Mouse (Mus musculus) neural tube, embryonic 15.5 days (tissue): ENCODE measurements around the gene Dll3. TPM values are rescaled to one million over a fixed set of nuclear protein-coding genes. Genes with fewer than 3 reads are reported as not detected.
"Not testable (repeated sequence)": the region's sequence is repeated elsewhere in the genome, so short reads cannot be mapped to it uniquely, and the experiment has no call there.

Experiments used
- ATAC-seq: fragments of 200-750 bp; cut with Nextera tagmentation; 2 replicates; pipeline ENCODE4 v1.8.0; 2017; ENCODE audit warnings: mild to moderate bottlenecking, moderate TSS enrichment, moderate library complexity; ENCODE audit not compliant: low FRiP score
- H3K27ac ChIP-seq: fragments of 300-500 bp; sonication (generic); replicated peaks from 2 replicates; pipeline ENCODE4 v1.5.1; 2015; ENCODE audit warnings: mild to moderate bottlenecking, inconsistent platforms
- H3K27me3 ChIP-seq: fragments of 300-500 bp; sonication (generic); replicated peaks from 2 replicates; pipeline ENCODE4 v1.6.1; 2015; ENCODE audit warnings: inconsistent platforms
- H3K36me3 ChIP-seq: fragments of 300-500 bp; sonication (generic); 2 replicates; pipeline ENCODE4 v1.6.1; 2015; ENCODE audit warnings: inconsistent platforms
- H3K4me1 ChIP-seq: fragments of 300-500 bp; sonication (generic); 2 replicates; pipeline ENCODE4 v1.6.1; 2015; ENCODE audit warnings: inconsistent platforms
- H3K4me2 ChIP-seq: fragments of 300-500 bp; sonication (generic); 2 replicates; pipeline ENCODE4 v1.6.1; 2015; ENCODE audit warnings: inconsistent platforms, mild to moderate bottlenecking, moderate library complexity
- H3K4me3 ChIP-seq: fragments of 300-500 bp; sonication (generic); replicated peaks from 2 replicates; pipeline ENCODE4 v1.5.1; 2015; ENCODE audit warnings: mild to moderate bottlenecking, inconsistent platforms
- H3K9ac ChIP-seq: fragments of 300-500 bp; sonication (generic); replicated peaks from 2 replicates; pipeline ENCODE4 v1.6.1; 2015; ENCODE audit warnings: mild to moderate bottlenecking, inconsistent platforms
- H3K9me3 ChIP-seq: fragments of 300-500 bp; sonication (generic); replicated peaks from 2 replicates; pipeline ENCODE4 v1.6.1; 2016; ENCODE audit warnings: inconsistent platforms
- WGBS: fragments of 180-500 bp; shearing (Covaris S2); methylation state at CpG from one replicate; pipeline ENCODE4 v1.1.7; 2015; ENCODE audit warnings: mixed read lengths; 5-methylcytosine and 5-hydroxymethylcytosine counted together
- polyA plus RNA-seq: library from polyadenylated mRNA; unstranded; fragments of >200 nt; fragmentation: Nextera tagmentation; extraction: Ambion mirVana; gene quantifications from 2 replicates; pipeline ENCODE4 v1.2.1, GENCODE M21; 2015

The Dll3 gene
- polyA plus RNA-seq, 1 experiment from 2014 or later: 19.8 TPM

- peak overlapping the region; percentile 100 for H3K9ac ChIP-seq
- peaks cover 23% of the 10 kb centered on the region for H3K36me3 ChIP-seq
- WGBS: 22% methylated on average over 16 of the region's 16 CpGs
- peak overlapping the region; percentile 94 for H3K27ac ChIP-seq
- peak overlapping the region; percentile 95 for H3K4me3 ChIP-seq
- no peaks in the 10 kb centered on the region for H3K27me3 ChIP-seq
- peak overlapping the region; percentile 70 for H3K4me2 ChIP-seq
- peaks cover 24% of the 10 kb centered on the region for H3K4me1 ChIP-seq
- no peaks in the 10 kb centered on the region for H3K9me3 ChIP-seq
- ATAC-seq: no peak
Observed at GRCm38 (mm10) chr7:28268576-28268975, 33.5 kb downstream of the Dll3 start.

- ATAC-seq: peak; percentile 80
- H3K4me3 ChIP-seq: peak overlapping the region; percentile 95
- under 1% methylated on average over 51 of the region's 62 CpGs for WGBS
Observed at GRCm38 (mm10) chr7:28268042-28268531, 34.0 kb downstream of the Dll3 start.

GRCm38 (mm10) chr7:28267129-28268041 lies 34.7 kb downstream of the Dll3 start, which contains the start of gene Eid2:
TSS of gene Eid2 (plus strand) at chr7:28267881.
- Histone ChIP-seq H3K27me3 (no peaks in the 10 kb centered on the region), H3K4me3 (peak within 1 kb of the TSS; percentile 95), H3K27ac (peak within 1 kb of the TSS; percentile 94), H3K36me3 (peaks cover 14% of the 10 kb centered on the region), H3K9ac (peak within 1 kb of the TSS; percentile 100), H3K9me3 (no peaks in the 10 kb centered on the region), H3K4me2 (peak within 1 kb of the TSS; percentile 70), H3K4me1 (peaks cover 24% of the 10 kb centered on the region)
- peak; percentile 94 for ATAC-seq
- 6% methylated on average over 56 of the region's 57 CpGs for WGBS

More at GRCm38 (mm10) chr7:28268042-28268531, 34.0 kb downstream of the Dll3 start:
- peak overlapping the region; percentile 100 for H3K9ac ChIP-seq
- H3K36me3 ChIP-seq: peaks cover 21% of the 10 kb centered on the region
- peak overlapping the region; percentile 94 for H3K27ac ChIP-seq
- H3K27me3 ChIP-seq: no peaks in the 10 kb centered on the region
- H3K4me1 ChIP-seq: peaks cover 24% of the 10 kb centered on the region
- peak overlapping the region; percentile 70 for H3K4me2 ChIP-seq
- no peaks in the 10 kb centered on the region for H3K9me3 ChIP-seq

- Histone ChIP-seq H3K27ac (no peak overlapping the region), H3K4me3 (no peak overlapping the region), H3K4me1 (peaks cover 17% of the 10 kb centered on the region), H3K27me3 (no peaks in the 10 kb centered on the region), H3K9me3 (no peaks in the 10 kb centered on the region), H3K4me2 (no peak overlapping the region), H3K36me3 (peaks cover 4% of the 10 kb centered on the region; the same call in 1 of the 2 replicates), H3K9ac (no peak overlapping the region)
- 85% methylated on average over 13 of the region's 13 CpGs for WGBS
- ATAC-seq: no peak
Observed at GRCm38 (mm10) chr7:28265391-28265790, 36.6 kb downstream of the Dll3 start.

GRCm38 (mm10) chr7:28263786-28264185 lies 38.3 kb downstream of the Dll3 start:
- Histone ChIP-seq H3K27me3 (no peaks in the 10 kb centered on the region), H3K27ac (no peak overlapping the region), H3K9ac (no peak overlapping the region), H3K36me3 (no peaks in the 10 kb centered on the region), H3K9me3 (no peaks in the 10 kb centered on the region), H3K4me2 (no peak overlapping the region), H3K4me1 (peaks cover 4% of the 10 kb centered on the region), H3K4me3 (no peak overlapping the region)
- WGBS: 7% methylated on average over 11 of the region's 15 CpGs
- ATAC-seq: no peak

GRCm38 (mm10) chr7:28262861-28263260 lies 39.2 kb downstream of the Dll3 start:
- ATAC-seq: no peak
- Histone ChIP-seq H3K9me3 (no peaks in the 10 kb centered on the region), H3K9ac (no peak overlapping the region), H3K4me1 (no peaks in the 10 kb centered on the region), H3K4me3 (no peak overlapping the region), H3K27me3 (no peaks in the 10 kb centered on the region), H3K27ac (no peak overlapping the region), H3K36me3 (no peaks in the 10 kb centered on the region), H3K4me2 (no peak overlapping the region)
- 25% methylated on average over 5 of the region's 5 CpGs for WGBS

- Histone ChIP-seq H3K9ac (no peak overlapping the region), H3K4me2 (no peak overlapping the region), H3K4me1 (no peaks in the 10 kb centered on the region), H3K4me3 (no peak overlapping the region), H3K27me3 (no peaks in the 10 kb centered on the region), H3K9me3 (no peaks in the 10 kb centered on the region), H3K36me3 (no peaks in the 10 kb centered on the region), H3K27ac (no peak overlapping the region)
- 81% methylated on average over 6 of the region's 6 CpGs for WGBS
- no peak for ATAC-seq
Observed at GRCm38 (mm10) chr7:28255476-28255875, 46.6 kb downstream of the Dll3 start.

GRCm38 (mm10) chr7:28254591-28254990 lies 47.4 kb downstream of the Dll3 start:
- ATAC-seq: no peak

GRCm38 (mm10) chr7:28251976-28252375 lies 50.1 kb downstream of the Dll3 start:
- H3K4me1 ChIP-seq: no peaks in the 10 kb centered on the region
- no peak for ATAC-seq
- H3K27ac ChIP-seq: no peak overlapping the region
- no peak overlapping the region for H3K4me3 ChIP-seq
- no peak overlapping the region for H3K4me2 ChIP-seq
- H3K9ac ChIP-seq: no peak overlapping the region
- no peaks in the 10 kb centered on the region for H3K27me3 ChIP-seq
- H3K36me3 ChIP-seq: no peaks in the 10 kb centered on the region
- 93% methylated on average over 17 of the region's 17 CpGs for WGBS
- H3K9me3 ChIP-seq: no peaks in the 10 kb centered on the region

More at GRCm38 (mm10) chr7:28254591-28254990, 47.4 kb downstream of the Dll3 start:
- no peak overlapping the region for H3K9ac ChIP-seq
- H3K9me3 ChIP-seq: no peaks in the 10 kb centered on the region
- 93% methylated on average over 6 of the region's 6 CpGs for WGBS
- H3K36me3 ChIP-seq: no peaks in the 10 kb centered on the region
- no peak overlapping the region for H3K27ac ChIP-seq
- H3K4me2 ChIP-seq: no peak overlapping the region
- no peak overlapping the region for H3K4me3 ChIP-seq
- no peaks in the 10 kb centered on the region for H3K27me3 ChIP-seq
- H3K4me1 ChIP-seq: no peaks in the 10 kb centered on the region

GRCm38 (mm10) chr7:28248957-28249356 lies 53.1 kb downstream of the Dll3 start:
- Histone ChIP-seq H3K27me3 (no peaks in the 10 kb centered on the region), H3K4me3 (no peak overlapping the region), H3K4me1 (no peaks in the 10 kb centered on the region), H3K27ac (no peak overlapping the region), H3K9me3 (no peaks in the 10 kb centered on the region), H3K36me3 (no peaks in the 10 kb centered on the region), H3K9ac (no peak overlapping the region), H3K4me2 (no peak overlapping the region)
- ATAC-seq: no peak
- 93% methylated on average over 3 of the region's 3 CpGs for WGBS

GRCm38 (mm10) chr7:28243943-28244342 lies 58.1 kb downstream of the Dll3 start:
- H3K36me3 ChIP-seq, H3K4me3 ChIP-seq, H3K9ac ChIP-seq, H3K27ac ChIP-seq, H3K4me1 ChIP-seq, ATAC-seq, H3K4me2 ChIP-seq, H3K9me3 ChIP-seq, H3K27me3 ChIP-seq: not testable (repeated sequence)
- 78% methylated on average over 2 of the region's 2 CpGs for WGBS
